Mouse (Mus musculus): ENCODE results near the gene Tomm34. TPM values are rescaled to one million over a fixed set of nuclear protein-coding genes. Genes with fewer than 3 reads are reported as not detected.

The Tomm34 gene
- total and polyA plus RNA-seq, 2 experiments, result 6.0 to 13.8 TPM

- no peaks in the 10 kb centered on the region for H3K36me3 ChIP-seq (ENCODE audit: control insufficient read depth, insufficient read depth, low read length)
- no peak for TF ChIP-seq POLR2A (IDR thresholded peaks at IDR 0.05; ENCODE audit: extremely low read depth, insufficient read depth, low read length)
- no peak for TF ChIP-seq CTCF (IDR thresholded peaks at IDR 0.05; ENCODE audit: low read depth, low read length)
- no peaks in the 10 kb centered on the region for H3K4me1 ChIP-seq (ENCODE audit: control insufficient read depth, insufficient read depth, low read length)
- no peak overlapping the region for H3K27ac ChIP-seq (replicated peaks; ENCODE audit: insufficient read depth, low read depth, low read length)
- H3K79me2 ChIP-seq (ENCODE audit: control insufficient read depth, insufficient read depth, low read length), result no peaks in the 10 kb centered on the region
- no peak for DNase-seq (ENCODE audit: extremely low read depth, low read depth, low spot score)
- H3K27me3 ChIP-seq (ENCODE audit: control insufficient read depth, insufficient read depth, low read length), result no peaks in the 10 kb centered on the region
- no peak overlapping the region for H3K4me3 ChIP-seq (ENCODE audit: insufficient read depth, low read depth, low read length)
- WGBS, result 88% methylated on average over 2 of the region's 2 CpGs
- no peak overlapping the region for H3K9ac ChIP-seq (ENCODE audit: low read depth, low read length)
Observed at GRCm38 (mm10) chr2:164041523-164041922, 29.4 kb downstream of the Tomm34 start.

DNA sequence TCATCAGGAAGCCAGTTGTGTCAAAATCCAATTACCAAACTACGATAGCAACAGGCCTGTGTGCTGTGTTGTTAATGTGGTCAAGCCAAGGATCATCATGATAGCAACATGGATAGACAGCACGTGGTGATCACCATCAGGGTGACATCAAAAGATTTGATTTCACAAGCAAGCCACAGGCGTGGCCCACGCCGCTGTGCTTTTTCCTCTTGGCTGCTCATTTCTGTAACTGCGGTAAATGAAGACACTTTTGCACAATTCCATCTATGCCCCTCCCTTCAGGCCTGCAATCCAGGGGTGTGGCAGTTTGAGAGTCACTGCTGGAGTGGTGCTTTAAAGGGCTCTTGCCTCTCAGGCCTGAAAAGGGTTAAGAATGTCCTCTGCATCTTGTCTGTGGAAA is 30.0 kb downstream of the Tomm34 start:
- Histone ChIP-seq H3K27ac (replicated peaks; ENCODE audit: insufficient read depth, low read depth, low read length) (no peak overlapping the region), H3K9ac (ENCODE audit: low read depth, low read length) (no peak overlapping the region), H3K79me2 (ENCODE audit: control insufficient read depth, insufficient read depth, low read length) (no peaks in the 10 kb centered on the region), H3K36me3 (ENCODE audit: control insufficient read depth, insufficient read depth, low read length) (no peaks in the 10 kb centered on the region), H3K4me3 (ENCODE audit: insufficient read depth, low read depth, low read length) (no peak overlapping the region), H3K27me3 (ENCODE audit: control insufficient read depth, insufficient read depth, low read length) (no peaks in the 10 kb centered on the region), H3K4me1 (ENCODE audit: control insufficient read depth, insufficient read depth, low read length) (no peaks in the 10 kb centered on the region)
- no peak for DNase-seq (ENCODE audit: extremely low read depth, low read depth, low spot score)
- 88% methylated on average over 6 of the region's 6 CpGs for WGBS
- TF ChIP-seq CTCF (IDR thresholded peaks at IDR 0.05; ENCODE audit: low read depth, low read length) (no peak), POLR2A (IDR thresholded peaks at IDR 0.05; ENCODE audit: extremely low read depth, insufficient read depth, low read length) (no peak)

- Histone ChIP-seq H3K27ac (replicated peaks; ENCODE audit: insufficient read depth, low read depth, low read length) (no peak overlapping the region), H3K36me3 (ENCODE audit: control insufficient read depth, insufficient read depth, low read length) (no peaks in the 10 kb centered on the region), H3K4me1 (ENCODE audit: control insufficient read depth, insufficient read depth, low read length) (no peaks in the 10 kb centered on the region), H3K9ac (ENCODE audit: low read depth, low read length) (no peak overlapping the region), H3K27me3 (ENCODE audit: control insufficient read depth, insufficient read depth, low read length) (no peaks in the 10 kb centered on the region), H3K79me2 (ENCODE audit: control insufficient read depth, insufficient read depth, low read length) (no peaks in the 10 kb centered on the region), H3K4me3 (ENCODE audit: insufficient read depth, low read depth, low read length) (no peak overlapping the region)
- 100% methylated on average over 1 of the region's 1 CpGs for WGBS
- DNase-seq (ENCODE audit: extremely low read depth, low read depth, low spot score), result no peak
- TF ChIP-seq POLR2A (IDR thresholded peaks at IDR 0.05; ENCODE audit: extremely low read depth, insufficient read depth, low read length) (no peak), CTCF (IDR thresholded peaks at IDR 0.05; ENCODE audit: low read depth, low read length) (no peak)
Observed at GRCm38 (mm10) chr2:164038407-164039028, 32.5 kb downstream of the Tomm34 start.

GRCm38 (mm10) chr2:164036520-164037019 is 34.4 kb downstream of the Tomm34 start:
- H3K27me3 ChIP-seq (ENCODE audit: control insufficient read depth, insufficient read depth, low read length), result no peaks in the 10 kb centered on the region
- no peaks in the 10 kb centered on the region for H3K79me2 ChIP-seq (ENCODE audit: control insufficient read depth, insufficient read depth, low read length)
- H3K4me3 ChIP-seq (ENCODE audit: insufficient read depth, low read depth, low read length), result no peak overlapping the region
- no peaks in the 10 kb centered on the region for H3K4me1 ChIP-seq (ENCODE audit: control insufficient read depth, insufficient read depth, low read length)
- 74% methylated on average over 10 of the region's 10 CpGs for WGBS
- H3K27ac ChIP-seq (replicated peaks; ENCODE audit: insufficient read depth, low read depth, low read length), result no peak overlapping the region
- TF ChIP-seq POLR2A (IDR thresholded peaks at IDR 0.05; ENCODE audit: extremely low read depth, insufficient read depth, low read length), result no peak
- no peak for TF ChIP-seq CTCF (IDR thresholded peaks at IDR 0.05; ENCODE audit: low read depth, low read length)
- no peaks in the 10 kb centered on the region for H3K36me3 ChIP-seq (ENCODE audit: control insufficient read depth, insufficient read depth, low read length)
- DNase-seq (ENCODE audit: extremely low read depth, low read depth, low spot score), result no peak
- H3K9ac ChIP-seq (ENCODE audit: low read depth, low read length), result no peak overlapping the region

DNA sequence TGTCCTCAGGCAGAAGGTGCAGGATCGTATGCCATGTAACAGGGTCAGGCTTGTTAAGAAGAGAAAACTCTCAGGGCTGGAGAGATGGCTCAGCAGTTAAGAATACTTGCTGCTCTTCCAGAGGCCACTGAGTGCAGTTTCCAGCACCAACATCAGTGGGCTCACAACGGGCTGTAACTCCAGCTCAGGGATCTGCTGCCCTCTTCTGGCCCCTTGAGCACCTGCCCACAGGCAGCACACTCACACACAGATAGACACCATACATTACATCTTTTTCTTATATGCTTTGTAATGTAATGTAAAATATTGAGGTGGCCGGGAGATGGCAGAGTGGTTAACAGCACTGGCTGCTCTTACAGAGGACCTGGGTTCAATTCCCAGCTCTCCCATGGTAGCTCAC is 38.0 kb downstream of the Tomm34 start:
- H3K9ac ChIP-seq (ENCODE audit: low read depth, low read length), result no peak overlapping the region
- 90% methylated on average over 3 of the region's 3 CpGs for WGBS
- H3K79me2 ChIP-seq (ENCODE audit: control insufficient read depth, insufficient read depth, low read length), result no peaks in the 10 kb centered on the region
- no peak overlapping the region for H3K4me3 ChIP-seq (ENCODE audit: insufficient read depth, low read depth, low read length)
- no peaks in the 10 kb centered on the region for H3K4me1 ChIP-seq (ENCODE audit: control insufficient read depth, insufficient read depth, low read length)
- no peaks in the 10 kb centered on the region for H3K27me3 ChIP-seq (ENCODE audit: control insufficient read depth, insufficient read depth, low read length)
- TF ChIP-seq POLR2A (IDR thresholded peaks at IDR 0.05; ENCODE audit: extremely low read depth, insufficient read depth, low read length) (no peak), CTCF (IDR thresholded peaks at IDR 0.05; ENCODE audit: low read depth, low read length) (no peak)
- H3K27ac ChIP-seq (replicated peaks; ENCODE audit: insufficient read depth, low read depth, low read length), result no peak overlapping the region
- DNase-seq (ENCODE audit: extremely low read depth, low read depth, low spot score), result no peak
- H3K36me3 ChIP-seq (ENCODE audit: control insufficient read depth, insufficient read depth, low read length), result no peaks in the 10 kb centered on the region

DNA sequence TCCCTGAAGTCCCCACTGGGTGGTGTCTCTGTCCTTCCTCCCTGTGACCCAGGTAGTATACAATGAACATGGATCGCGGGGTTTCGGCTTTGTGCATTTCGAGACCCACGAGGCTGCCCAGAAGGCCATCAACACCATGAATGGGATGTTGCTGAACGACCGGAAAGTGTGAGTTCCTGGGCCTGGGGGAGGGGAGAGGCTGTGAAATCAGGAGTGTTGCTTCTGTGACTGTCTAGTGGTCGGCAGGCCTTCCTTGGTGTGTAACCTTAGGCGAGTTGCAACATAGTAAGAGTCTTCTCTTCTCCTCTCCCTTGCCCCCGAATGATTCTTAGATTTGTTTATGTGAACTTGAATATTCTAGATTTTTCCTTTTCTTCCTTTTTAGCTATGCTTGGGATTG is 39.8 kb downstream of the Tomm34 start:
- no peaks in the 10 kb centered on the region for H3K79me2 ChIP-seq (ENCODE audit: control insufficient read depth, insufficient read depth, low read length)
- no peak overlapping the region for H3K9ac ChIP-seq (ENCODE audit: low read depth, low read length)
- no peaks in the 10 kb centered on the region for H3K36me3 ChIP-seq (ENCODE audit: control insufficient read depth, insufficient read depth, low read length)
- no peak overlapping the region for H3K4me3 ChIP-seq (ENCODE audit: insufficient read depth, low read depth, low read length)
- no peaks in the 10 kb centered on the region for H3K4me1 ChIP-seq (ENCODE audit: control insufficient read depth, insufficient read depth, low read length)
- no peak for TF ChIP-seq POLR2A (IDR thresholded peaks at IDR 0.05; ENCODE audit: extremely low read depth, insufficient read depth, low read length)
- TF ChIP-seq CTCF (IDR thresholded peaks at IDR 0.05; ENCODE audit: low read depth, low read length), result no peak
- no peak overlapping the region for H3K27ac ChIP-seq (replicated peaks; ENCODE audit: insufficient read depth, low read depth, low read length)
- WGBS, result 78% methylated on average over 10 of the region's 10 CpGs
- H3K27me3 ChIP-seq (ENCODE audit: control insufficient read depth, insufficient read depth, low read length), result no peaks in the 10 kb centered on the region
- DNase-seq (ENCODE audit: extremely low read depth, low read depth, low spot score), result no peak
